Mouse (Mus musculus): ENCODE data around the gene Cfap20.

The Cfap20 gene

DNA sequence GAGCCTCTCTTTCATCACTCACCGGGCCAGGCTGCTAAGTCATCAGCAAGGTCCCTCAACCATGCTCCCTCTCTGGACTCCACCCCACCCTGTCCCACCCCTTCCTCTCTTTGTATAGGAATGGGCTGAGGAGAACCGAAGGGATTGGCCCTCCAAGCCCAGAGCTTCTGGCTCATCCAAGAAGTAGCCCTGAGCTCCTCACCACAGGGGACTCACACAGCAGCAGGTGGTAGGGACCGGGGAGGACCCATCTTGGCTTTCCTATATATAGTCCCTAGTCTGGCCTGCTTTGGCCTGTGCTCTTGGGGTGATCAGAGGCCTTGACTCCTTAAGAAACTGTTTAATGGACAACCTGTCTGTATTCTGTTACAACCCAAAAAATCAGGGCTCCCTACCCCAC, 60.2 kb downstream of the Cfap20 start:
- DNase-seq (ENCODE audit: low read depth, low spot score), result no peak

DNA sequence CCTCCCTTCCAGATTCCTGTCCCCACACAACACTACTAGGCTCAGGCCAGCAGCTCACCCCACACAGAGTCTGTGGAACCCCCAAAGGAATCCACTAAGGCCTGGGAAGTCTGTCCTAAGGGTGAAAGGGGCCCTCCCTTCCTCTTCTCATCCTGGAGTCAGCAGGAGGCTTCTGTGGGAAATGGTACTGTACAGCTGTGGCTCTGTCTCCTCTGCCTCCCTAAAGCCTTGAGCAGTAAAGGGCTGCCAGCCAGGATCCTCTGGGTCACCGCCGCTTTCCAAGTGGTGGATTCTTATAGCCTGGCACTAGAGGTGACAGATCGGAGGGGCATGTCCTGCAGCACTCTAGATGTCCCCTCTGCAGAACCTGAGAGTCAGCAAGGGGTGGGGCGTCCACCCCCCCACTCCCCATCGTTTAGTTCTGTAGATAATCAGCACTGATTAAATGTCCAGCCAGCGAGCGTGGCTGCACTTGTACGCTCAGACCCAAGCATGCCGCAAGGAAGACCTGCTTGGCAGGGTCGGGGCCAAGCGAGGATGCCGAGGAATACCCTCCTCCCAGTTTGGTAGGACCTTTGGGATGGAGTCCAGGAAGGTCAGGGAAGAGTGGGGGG, 61.2 kb downstream of the Cfap20 start:
- no peak for DNase-seq (ENCODE audit: low read depth, low spot score)

Data from mesoderm, embryonic 11.5 days (tissue).